Mouse (Mus musculus) embryonic facial prominence, embryonic 11.5 days (tissue): ENCODE measurements around the gene Galm. TPM values are rescaled to one million over a fixed set of nuclear protein-coding genes. Genes with fewer than 3 reads are reported as not detected.

Experiments
- ATAC-seq: fragments of 200-750 bp; cut with Nextera tagmentation; replicated peaks from 2 replicates; pipeline ENCODE4 v1.8.0; 2017; ENCODE audit warnings: low read depth; ENCODE audit not compliant: insufficient number of reproducible peaks, low FRiP score, low TSS enrichment
- DNase-seq: peaks from one replicate; pipeline ENCODE4 v3.0.0-alpha.2; 2015; ENCODE audit warnings: low spot score
- H3K27ac ChIP-seq: fragments of 300-500 bp; sonication (generic); replicated peaks from 2 replicates; pipeline ENCODE4 v1.5.1; 2014; ENCODE audit warnings: mild to moderate bottlenecking, low read depth, low read length, control low read depth
- H3K27me3 ChIP-seq: fragments of 300-500 bp; sonication (generic); 2 replicates; pipeline ENCODE4 v1.6.1; 2014; ENCODE audit warnings: mild to moderate bottlenecking, low read length, moderate library complexity, mixed read lengths; ENCODE audit not compliant: control insufficient read depth, insufficient read depth
- H3K36me3 ChIP-seq: fragments of 300-500 bp; sonication (generic); replicated peaks from 2 replicates; pipeline ENCODE4 v1.6.1; 2014; ENCODE audit warnings: low read depth, mild to moderate bottlenecking, low read length, moderate library complexity, mixed read lengths; ENCODE audit not compliant: control insufficient read depth, insufficient read depth
- H3K4me1 ChIP-seq: fragments of 300-500 bp; sonication (generic); 2 replicates; pipeline ENCODE4 v1.6.1; 2014; ENCODE audit warnings: low read length, mixed read lengths; ENCODE audit not compliant: control insufficient read depth, insufficient read depth
- H3K4me2 ChIP-seq: fragments of 300-500 bp; sonication (generic); 2 replicates; pipeline ENCODE4 v1.6.1; 2014; ENCODE audit warnings: low read depth, mild to moderate bottlenecking, control low read depth, low read length, moderate library complexity
- H3K4me3 ChIP-seq: fragments of 300-500 bp; sonication (generic); 2 replicates; pipeline ENCODE4 v1.5.1; 2014; ENCODE audit warnings: low read depth, low read length, control low read depth
- H3K9ac ChIP-seq: fragments of 300-500 bp; sonication (generic); replicated peaks from 2 replicates; pipeline ENCODE4 v1.6.1; 2014; ENCODE audit warnings: mild to moderate bottlenecking, control low read depth, low read length
- H3K9me3 ChIP-seq: fragments of 300-500 bp; sonication (generic); replicated peaks from 2 replicates; pipeline ENCODE4 v1.6.1; 2016; ENCODE audit warnings: mild to moderate bottlenecking, low read length, inconsistent platforms, mixed read lengths; ENCODE audit not compliant: control insufficient read depth
- WGBS: fragments of 180-500 bp; shearing (Covaris S2); extraction: QIAGEN DNeasy Blood & Tissue Kit; methylation state at CpG from one replicate; pipeline ENCODE4 v1.1.7; 2014; 5-methylcytosine and 5-hydroxymethylcytosine counted together
- polyA plus RNA-seq: library from polyadenylated mRNA; unstranded; fragments of >200 nt; fragmentation: Nextera tagmentation; extraction: Ambion mirVana; gene quantifications from 2 replicates; pipeline ENCODE4 v1.2.1, GENCODE M21; 2014

The Galm gene
- polyA plus RNA-seq, 1 experiment from 2014 or later = 22.3 TPM

DNA sequence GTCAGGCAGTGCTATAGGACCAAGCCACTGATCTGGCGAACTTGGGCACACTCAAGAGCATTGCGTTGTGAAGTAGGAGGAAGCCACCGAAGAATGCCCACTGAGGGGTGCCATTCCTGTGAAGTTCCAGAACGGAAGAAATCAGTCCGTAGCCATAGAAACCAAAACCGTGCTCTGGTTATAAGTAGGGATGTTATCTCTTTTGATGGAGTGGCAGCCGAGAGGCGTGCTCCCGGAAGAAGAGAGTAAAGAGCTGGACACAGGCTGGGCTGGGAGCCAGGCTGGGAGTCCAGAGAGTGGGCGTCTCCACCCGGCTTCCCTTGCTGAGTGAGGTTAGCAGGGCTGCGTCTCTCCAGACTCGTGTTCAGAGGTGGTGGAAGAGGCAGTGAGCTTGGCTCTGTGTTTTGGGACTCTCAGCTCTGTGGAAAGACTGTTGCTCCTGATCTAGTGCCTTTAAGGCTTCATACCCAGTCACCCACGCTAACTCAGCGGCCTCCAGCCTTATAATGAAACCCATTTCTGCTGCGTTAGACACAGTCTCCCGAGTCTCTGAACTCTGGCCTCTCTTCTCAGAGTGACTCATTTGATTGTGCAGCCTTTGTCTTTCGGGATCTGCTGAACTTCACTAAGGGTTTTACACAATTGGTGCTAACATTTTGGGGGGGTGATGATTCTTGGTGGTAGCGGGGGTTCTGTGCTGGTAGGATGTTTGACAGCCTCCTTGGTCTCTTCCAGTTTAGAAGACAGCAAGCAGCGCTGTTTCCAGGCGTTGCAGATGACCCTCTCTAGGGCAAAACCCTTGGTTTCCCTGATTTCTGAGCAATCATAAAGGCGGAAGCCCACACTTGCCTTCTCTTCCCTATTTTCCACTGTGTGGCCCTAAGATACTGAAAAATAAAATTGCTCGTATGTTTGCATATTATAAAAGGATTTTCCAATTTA is 21.1 kb downstream of the Galm start:
- H3K4me1 ChIP-seq = no peaks in the 10 kb centered on the region
- no peak overlapping the region for H3K27ac ChIP-seq
- WGBS = 75% methylated on average over 23 of the region's 23 CpGs
- ATAC-seq (no peak), DNase-seq (no peak)
- no peak overlapping the region for H3K4me3 ChIP-seq
- no peaks in the 10 kb centered on the region for H3K36me3 ChIP-seq
- H3K4me2 ChIP-seq = no peak overlapping the region
- H3K27me3 ChIP-seq = no peaks in the 10 kb centered on the region
- H3K9ac ChIP-seq = no peak overlapping the region
- no peaks in the 10 kb centered on the region for H3K9me3 ChIP-seq

DNA sequence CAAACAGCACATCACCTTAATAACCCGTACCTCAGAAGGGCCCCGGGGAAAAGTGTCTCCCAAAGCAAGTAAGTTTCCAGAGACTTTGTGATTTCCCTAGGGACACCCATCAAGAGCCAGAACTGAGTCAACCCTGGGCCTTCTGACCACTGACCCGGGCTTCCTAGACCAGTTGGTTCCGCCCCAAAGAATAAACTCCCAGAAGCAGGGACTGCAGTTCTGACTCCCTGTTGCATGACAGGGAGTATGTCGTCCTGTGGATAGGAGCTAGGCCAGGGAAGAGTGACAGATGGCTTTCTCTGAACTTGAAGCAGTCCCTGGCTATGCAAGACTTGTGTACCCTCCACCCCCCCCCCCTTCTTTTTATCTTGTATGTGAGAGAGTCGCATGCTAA is 21.7 kb downstream of the Galm start:
- H3K9me3 ChIP-seq = no peaks in the 10 kb centered on the region
- H3K4me1 ChIP-seq = no peaks in the 10 kb centered on the region
- H3K27ac ChIP-seq = no peak overlapping the region
- H3K27me3 ChIP-seq = no peaks in the 10 kb centered on the region
- H3K4me3 ChIP-seq = no peak overlapping the region
- DNase-seq (no peak), ATAC-seq (no peak)
- no peak overlapping the region for H3K9ac ChIP-seq
- no peak overlapping the region for H3K4me2 ChIP-seq
- no peaks in the 10 kb centered on the region for H3K36me3 ChIP-seq
- 84% methylated on average over 6 of the region's 6 CpGs for whole genome bisulfite sequencing

DNA sequence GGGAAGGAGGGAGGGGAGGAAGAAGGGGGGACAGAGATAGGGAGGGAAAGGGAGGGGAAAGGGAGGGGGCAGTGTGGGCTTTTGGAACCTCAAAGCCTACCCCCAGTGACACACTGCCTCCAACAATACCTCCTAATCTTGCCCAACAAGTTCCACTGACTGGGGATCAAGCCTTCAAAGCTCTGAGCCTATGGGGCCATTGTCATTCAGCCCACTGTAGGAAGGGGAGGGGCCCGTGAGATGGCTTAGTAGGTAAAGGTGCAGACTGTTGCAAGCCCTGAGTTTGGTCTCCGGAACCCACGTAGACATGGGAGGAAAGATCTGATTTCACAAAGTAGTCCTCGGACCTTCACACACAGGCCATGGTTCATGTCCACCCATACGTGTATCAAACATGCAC is 24.1 kb downstream of the Galm start:
- no peaks in the 10 kb centered on the region for H3K27me3 ChIP-seq
- WGBS = 26% methylated on average over 5 of the region's 5 CpGs
- H3K9ac ChIP-seq = no peak overlapping the region
- DNase-seq (peak; percentile 43), ATAC-seq (no peak; the same call in 1 of the 2 replicates)
- H3K4me1 ChIP-seq = no peaks in the 10 kb centered on the region
- no peak overlapping the region for H3K4me3 ChIP-seq
- no peak overlapping the region for H3K4me2 ChIP-seq
- no peaks in the 10 kb centered on the region for H3K9me3 ChIP-seq
- H3K27ac ChIP-seq = no peak overlapping the region
- no peaks in the 10 kb centered on the region for H3K36me3 ChIP-seq

DNA sequence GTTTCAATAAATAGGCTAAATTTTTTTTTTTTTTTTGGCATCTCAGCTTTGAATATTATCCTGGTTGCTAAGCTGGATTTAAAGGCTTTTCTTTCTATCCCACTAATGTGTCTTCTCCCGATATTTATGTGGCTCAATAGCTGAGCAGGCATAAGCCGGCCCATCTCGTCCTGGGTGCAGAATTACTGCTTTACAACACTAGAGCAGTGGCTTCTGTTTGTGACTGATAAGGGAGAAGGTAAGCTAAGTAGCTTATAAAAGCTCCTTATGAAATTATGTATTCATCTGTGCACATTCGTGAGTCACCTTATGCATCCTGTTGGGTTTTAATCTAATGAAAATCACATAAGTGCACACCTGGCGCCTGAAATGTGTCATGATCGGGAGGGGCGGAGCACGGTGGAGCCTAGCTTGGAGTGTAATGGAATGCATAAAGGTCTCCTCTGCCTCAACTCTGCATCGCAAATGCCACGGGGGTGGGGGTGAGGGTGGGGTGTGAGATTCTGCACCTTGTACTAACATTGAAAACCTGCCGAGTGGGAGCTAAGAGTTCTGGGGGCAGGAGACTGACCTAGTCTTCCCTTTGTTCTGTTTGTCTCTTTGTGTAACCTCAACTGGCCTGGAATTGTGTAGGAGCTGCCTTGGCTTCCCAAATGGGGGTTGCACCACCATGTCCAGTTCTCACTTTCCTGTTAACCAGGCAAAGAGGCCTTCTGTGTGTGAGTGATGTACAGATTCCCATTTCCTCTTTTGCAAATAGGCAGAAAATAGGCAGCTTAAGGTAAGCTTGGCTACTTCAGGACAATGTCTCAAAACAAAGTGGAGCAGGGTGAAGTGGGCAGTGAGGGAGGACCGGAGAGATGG is 25.7 kb downstream of the Galm start:
- no peaks in the 10 kb centered on the region for H3K36me3 ChIP-seq
- DNase-seq (no peak), ATAC-seq (no peak)
- H3K27ac ChIP-seq = no peak overlapping the region
- H3K4me3 ChIP-seq = no peak overlapping the region
- no peak overlapping the region for H3K4me2 ChIP-seq
- no peaks in the 10 kb centered on the region for H3K4me1 ChIP-seq
- no peaks in the 10 kb centered on the region for H3K27me3 ChIP-seq
- 77% methylated on average over 12 of the region's 12 CpGs for WGBS
- no peak overlapping the region for H3K9ac ChIP-seq
- no peaks in the 10 kb centered on the region for H3K9me3 ChIP-seq

DNA sequence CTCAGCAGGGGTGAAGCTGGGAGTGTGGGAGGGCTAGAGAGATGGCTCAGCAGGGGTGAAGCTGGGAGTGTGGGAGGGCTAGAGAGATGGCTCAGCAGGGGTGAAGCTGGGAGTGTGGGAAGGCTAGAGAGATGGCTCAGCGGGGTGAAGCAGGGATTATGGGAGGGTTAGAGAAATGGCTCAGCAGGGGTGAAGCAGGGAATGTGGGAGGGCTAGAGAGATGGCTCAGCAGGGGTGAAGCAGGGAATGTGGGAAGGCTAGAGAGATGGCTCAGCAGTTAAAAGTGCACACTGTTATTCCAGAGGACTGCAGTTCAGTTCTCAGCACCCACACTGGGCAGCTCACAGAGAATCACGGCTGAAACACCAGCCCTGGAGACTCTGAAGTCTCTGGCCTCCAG is 26.4 kb downstream of the Galm start:
- Histone ChIP-seq H3K27me3 (no peaks in the 10 kb centered on the region), H3K9me3 (no peaks in the 10 kb centered on the region), H3K27ac (no peak overlapping the region), H3K9ac (no peak overlapping the region), H3K4me3 (no peak overlapping the region), H3K4me2 (no peak overlapping the region), H3K36me3 (no peaks in the 10 kb centered on the region), H3K4me1 (no peaks in the 10 kb centered on the region)
- ATAC-seq (no peak), DNase-seq (no peak)
- WGBS = 66% methylated on average over 2 of the region's 2 CpGs

DNA sequence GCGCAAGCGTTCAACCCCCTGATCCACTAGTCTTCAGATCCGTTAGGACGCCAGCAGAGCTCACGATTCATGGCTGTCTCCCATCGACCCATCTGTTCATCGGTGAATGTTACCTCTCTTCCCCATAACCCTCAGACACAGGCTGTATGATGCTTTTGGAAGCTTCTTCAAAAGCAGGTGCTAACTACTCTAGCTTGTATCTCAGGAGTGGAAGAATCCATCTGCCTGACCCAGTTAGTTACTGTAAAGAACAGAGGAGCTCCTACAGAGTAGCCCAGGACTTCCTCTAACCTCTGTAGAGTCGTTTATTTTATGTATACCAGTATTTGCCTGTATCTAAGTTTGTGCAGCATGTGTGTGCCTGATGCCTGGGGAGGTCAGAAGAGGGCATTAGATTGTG is 29.6 kb downstream of the Galm start:
- no peaks in the 10 kb centered on the region for H3K36me3 ChIP-seq
- 92% methylated on average over 8 of the region's 8 CpGs for WGBS
- no peak overlapping the region for H3K9ac ChIP-seq
- DNase-seq (no peak), ATAC-seq (no peak)
- no peak overlapping the region for H3K27ac ChIP-seq
- H3K4me1 ChIP-seq = no peaks in the 10 kb centered on the region
- H3K4me3 ChIP-seq = no peak overlapping the region
- no peaks in the 10 kb centered on the region for H3K27me3 ChIP-seq
- no peak overlapping the region for H3K4me2 ChIP-seq
- H3K9me3 ChIP-seq = no peaks in the 10 kb centered on the region

DNA sequence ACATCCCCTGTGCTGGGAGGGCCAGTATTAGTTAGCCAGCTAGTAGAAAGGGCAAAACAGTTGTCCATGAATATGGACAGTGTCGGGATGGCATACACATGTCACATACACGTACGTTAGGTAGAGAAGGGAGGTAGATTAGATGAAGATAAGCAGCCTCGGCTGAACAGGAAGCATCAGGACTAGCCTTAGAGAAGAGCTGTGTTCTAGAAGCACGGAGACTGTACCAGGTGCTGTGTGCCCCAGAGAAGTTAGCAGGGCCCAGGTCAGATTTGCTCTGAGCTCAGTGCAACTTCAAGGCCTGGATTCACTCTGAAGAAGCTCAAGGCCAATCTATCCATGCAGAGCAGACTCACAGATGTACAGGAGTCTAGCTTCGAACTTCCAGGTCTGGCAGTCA is 30.2 kb downstream of the Galm start:
- DNase-seq (no peak), ATAC-seq (no peak)
- H3K9me3 ChIP-seq = no peaks in the 10 kb centered on the region
- no peaks in the 10 kb centered on the region for H3K36me3 ChIP-seq
- no peak overlapping the region for H3K9ac ChIP-seq
- no peaks in the 10 kb centered on the region for H3K27me3 ChIP-seq
- no peak overlapping the region for H3K4me2 ChIP-seq
- WGBS = 86% methylated on average over 6 of the region's 6 CpGs
- H3K4me1 ChIP-seq = no peaks in the 10 kb centered on the region
- H3K4me3 ChIP-seq = no peak overlapping the region
- H3K27ac ChIP-seq = no peak overlapping the region

DNA sequence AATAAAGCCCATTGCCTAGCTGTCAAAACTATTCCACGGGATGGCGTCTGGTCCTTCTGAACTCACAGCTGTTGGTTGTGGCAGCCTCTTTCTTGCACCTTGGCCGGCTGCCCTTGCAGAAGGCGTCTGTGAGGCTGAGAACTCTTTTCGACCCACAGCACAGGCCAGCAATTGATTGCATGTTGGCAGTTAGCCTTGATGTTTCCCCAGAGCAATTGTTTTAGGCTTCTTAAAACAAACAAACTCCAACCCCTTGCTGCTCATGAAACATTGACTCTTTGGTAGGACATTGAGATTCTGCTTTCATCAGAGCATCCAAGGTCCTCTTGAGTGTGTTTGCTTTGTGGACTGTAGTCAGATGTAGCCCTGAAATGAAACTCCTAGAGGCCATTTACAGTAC is 33.2 kb downstream of the Galm start:
- WGBS = 80% methylated on average over 5 of the region's 5 CpGs
- no peaks in the 10 kb centered on the region for H3K36me3 ChIP-seq
- H3K9me3 ChIP-seq = no peaks in the 10 kb centered on the region
- H3K4me2 ChIP-seq = no peak overlapping the region
- no peak for ATAC-seq
- no peak overlapping the region for H3K9ac ChIP-seq
- no peak for DNase-seq
- no peak overlapping the region for H3K27ac ChIP-seq
- H3K4me3 ChIP-seq = no peak overlapping the region
- no peaks in the 10 kb centered on the region for H3K27me3 ChIP-seq
- no peaks in the 10 kb centered on the region for H3K4me1 ChIP-seq
